Mouse (Mus musculus): ENCODE measurements at regions not wholly inside any gene's neighbourhood (a gene's known extent, or its start where the extent isn't known, plus 50 kb on each side); places are given as distances from the start of the nearest gene placed in this dataset.

- no peak for DNase-seq (ENCODE audit: extremely low read depth, low read depth, low spot score)
These were observed 77.4 kb upstream of the Cox10 start for GRCm38 (mm10) chr11:64156640-64157039.

DNA sequence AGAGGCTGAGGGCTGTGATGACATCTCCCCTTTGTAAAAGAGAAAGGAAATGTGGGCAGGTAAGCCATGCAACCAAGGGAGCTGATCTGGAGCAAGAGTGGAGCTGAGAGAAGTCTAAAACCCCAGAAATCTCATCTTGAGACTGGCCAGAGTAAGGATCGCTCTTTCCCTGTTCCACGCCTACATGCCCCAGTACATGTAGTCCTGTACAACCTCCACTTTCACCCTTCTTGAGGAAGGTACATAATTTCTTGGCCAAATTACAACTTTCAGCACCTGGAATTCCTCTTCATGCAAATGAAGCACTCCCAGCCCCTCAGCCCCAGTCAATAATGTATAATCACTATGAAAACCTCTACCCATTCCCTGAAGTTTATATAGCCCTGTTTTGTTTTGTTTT, 60.2 kb upstream of the Cox10 start:
- no peak for DNase-seq (ENCODE audit: extremely low read depth, low read depth, low spot score)

DNA sequence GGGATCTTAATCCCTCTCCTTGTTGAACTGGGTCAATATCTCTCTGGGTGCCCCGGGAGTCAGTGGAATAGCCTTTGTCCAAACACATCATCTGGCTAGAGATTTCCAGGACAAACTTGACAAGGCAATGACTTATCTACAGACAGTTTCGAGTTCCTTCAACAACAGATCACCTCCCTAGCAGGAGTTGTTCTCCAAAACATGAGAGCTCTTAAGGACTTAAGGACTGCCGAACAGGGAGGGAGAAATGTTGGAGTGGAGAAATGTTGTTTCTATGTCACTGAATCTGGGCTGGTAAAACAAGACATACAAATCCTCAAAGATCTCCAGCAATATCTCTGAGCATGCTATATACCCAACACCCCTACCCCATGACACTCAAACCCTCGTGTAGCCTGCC, 59.7 kb upstream of the Cox10 start:
- DNase-seq (ENCODE audit: extremely low read depth, low read depth, low spot score), result no peak

- no peak for DNase-seq (ENCODE audit: extremely low read depth, low read depth, low spot score)
These were observed 56.5 kb upstream of the Cox10 start for GRCm38 (mm10) chr11:64135766-64136165.

DNA sequence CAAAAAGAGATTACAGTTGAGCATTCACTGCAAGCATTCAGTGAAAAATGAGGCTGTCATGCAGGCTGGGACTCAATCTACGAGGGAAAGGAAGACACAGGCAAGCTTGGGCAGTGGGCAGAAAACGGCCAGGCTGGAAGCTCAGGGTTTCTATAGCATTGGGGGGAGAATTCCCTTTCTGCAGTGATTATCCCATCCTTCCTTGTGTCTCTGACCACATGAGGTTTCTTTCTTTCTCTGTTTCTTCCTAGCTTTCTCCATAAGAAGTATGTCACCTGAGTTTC, 56.0 kb upstream of the Cox10 start:
- DNase-seq (ENCODE audit: extremely low read depth, low read depth, low spot score), result no peak

GRCm38 (mm10) chr11:64134571-64135307, 55.5 kb upstream of the Cox10 start:
- DNase-seq (ENCODE audit: extremely low read depth, low read depth, low spot score), result no peak

Data from fat pad, adult 2 months (tissue).